Mouse (Mus musculus) cerebellum, postnatal 14 days (tissue): ENCODE measurements at regions not wholly inside any gene's neighbourhood (a gene's known extent, or its start where the extent isn't known, plus 50 kb on each side); places are given as distances from the start of the nearest gene placed in this dataset.

Experiments
- DNase-seq, 2 experiments: peaks; one replicate each; pipeline ENCODE4 v3.0.0; 2021; ENCODE audit warnings: mixed read lengths in 2 of 2

- peak; percentile 15 to 41 for DNase-seq
Observed at GRCm38 (mm10) chr4:5206394-5207099, 413.4 kb upstream of the Impad1 start.

DNA sequence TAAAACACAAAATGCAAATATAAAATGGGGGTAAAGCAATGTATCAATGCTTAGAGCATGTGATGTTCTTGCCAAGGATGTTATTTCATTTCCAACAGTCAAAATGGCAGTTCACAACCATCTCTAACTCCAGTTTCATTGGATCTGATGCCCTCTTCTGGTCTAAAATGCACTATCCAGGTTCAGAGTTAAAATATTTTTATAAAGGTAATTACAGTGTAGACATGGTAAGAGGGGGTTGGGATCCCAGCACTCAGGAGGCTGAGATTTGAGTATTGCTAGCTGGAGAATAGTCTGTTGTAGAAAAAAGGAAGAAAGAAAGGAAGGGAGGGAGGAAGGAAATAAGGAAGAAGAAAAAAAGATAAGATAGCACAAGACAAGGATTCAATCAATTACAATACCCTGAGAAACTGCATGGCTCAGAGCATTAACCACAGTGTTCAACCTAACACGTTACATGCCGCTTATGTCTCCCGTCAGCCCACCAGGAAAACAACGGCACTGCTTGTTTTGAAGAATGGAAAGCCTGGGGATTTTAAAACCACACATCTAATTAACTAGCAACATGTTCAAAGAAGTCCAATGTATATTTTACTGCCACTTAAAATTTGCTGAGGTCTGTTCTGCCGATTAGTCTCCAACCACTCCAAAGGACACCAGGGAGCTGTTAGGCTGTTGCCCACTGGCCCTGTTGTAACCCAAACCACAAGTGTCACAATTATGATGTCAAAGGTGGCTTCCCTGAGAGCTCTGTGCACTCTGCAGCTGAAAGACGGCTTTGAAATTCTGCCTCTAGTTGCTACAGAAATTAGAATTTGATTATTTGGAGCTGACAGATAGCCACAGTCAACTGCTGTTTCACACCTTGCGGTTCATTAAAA lies 412.4 kb upstream of the Impad1 start:
- DNase-seq, result peak in 1 of 2 experiments; percentile 6

- no peak for DNase-seq
Observed at GRCm38 (mm10) chr4:5194272-5194671, 401.1 kb upstream of the Impad1 start.

- no peak for DNase-seq
Observed at GRCm38 (mm10) chr4:5181591-5181990, 388.4 kb upstream of the Impad1 start.

- peak; percentile 49 to 68 for DNase-seq
Observed at GRCm38 (mm10) chr4:5178991-5179693, 386.0 kb upstream of the Impad1 start.

DNA sequence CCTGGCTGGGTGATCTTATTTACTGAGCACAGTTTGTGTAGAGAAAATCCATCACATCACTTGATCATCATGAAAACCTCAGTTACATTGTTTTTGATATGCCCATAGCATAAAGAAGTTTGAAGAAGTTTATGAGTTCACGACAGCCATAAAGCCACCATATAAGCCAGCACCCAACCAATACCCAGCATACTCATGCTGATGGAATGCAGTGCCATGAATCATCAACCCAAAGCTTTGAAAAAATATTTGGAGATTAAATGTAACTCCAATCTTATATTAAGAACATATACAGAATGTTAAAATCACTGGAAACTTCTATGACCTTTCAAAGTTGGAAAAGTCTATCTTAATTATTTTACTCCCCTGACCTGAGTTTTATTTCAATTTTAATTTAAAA lies 372.1 kb upstream of the Impad1 start:
- DNase-seq, result no peak

DNA sequence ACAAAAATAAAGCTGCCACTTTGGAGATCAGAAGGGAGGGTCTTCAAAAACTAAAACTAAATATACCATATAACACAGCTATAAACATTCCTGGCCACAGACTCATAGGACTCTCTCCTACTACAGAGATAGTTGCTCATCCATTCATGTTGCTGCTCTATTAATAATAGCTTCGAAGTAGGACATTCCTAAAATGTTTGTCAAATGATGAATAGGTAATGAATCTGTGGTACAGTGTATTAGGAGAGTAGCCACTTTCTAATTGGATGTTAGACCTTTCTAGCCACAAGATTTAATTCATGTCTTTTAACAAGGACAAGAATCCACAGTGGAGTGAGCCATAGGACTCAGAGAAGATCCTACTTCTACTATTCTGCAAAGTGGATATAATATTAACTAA lies 367.8 kb upstream of the Impad1 start:
- DNase-seq, result no peak

DNA sequence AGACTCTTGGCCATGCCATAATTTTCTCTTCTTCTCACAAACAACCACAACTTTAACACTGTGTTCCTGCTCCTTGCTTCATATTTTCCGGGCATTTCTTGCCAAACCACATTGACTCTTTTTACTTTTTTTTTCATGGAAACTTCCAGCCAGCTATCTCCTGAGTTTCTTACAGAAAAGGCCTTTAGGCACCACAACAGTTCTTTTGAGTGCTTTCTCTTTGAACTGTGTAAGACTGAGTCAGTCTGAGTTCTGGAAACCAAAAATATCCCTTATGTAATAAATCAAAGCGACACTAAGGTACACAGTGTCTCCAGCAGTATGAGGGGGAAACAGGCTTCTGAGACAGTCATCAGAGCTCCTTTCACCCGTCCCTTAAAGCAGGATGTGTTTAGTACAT lies 337.6 kb upstream of the Impad1 start:
- no peak for DNase-seq

DNA sequence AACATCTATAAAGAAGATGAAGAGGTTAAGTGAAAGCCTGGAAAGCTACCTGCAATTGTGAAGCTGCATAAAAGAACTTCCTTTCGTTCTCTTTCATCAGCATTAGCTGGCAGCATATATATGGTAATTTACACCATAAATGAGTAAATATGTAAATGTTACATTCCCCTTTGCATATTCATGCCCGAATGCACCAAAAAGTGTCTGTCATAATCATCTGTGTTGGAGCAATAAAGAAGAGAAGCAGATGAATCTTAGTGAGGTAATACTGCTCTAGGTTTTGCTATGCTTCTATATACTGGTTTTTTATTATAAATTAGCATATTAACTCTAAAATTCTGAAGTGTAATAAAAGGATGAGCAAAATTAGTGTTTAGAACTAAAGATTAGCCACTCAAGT lies 332.9 kb upstream of the Impad1 start:
- DNase-seq, result no peak

GRCm38 (mm10) chr4:5098411-5098810 lies 305.3 kb upstream of the Impad1 start:
- DNase-seq, result no peak

DNA sequence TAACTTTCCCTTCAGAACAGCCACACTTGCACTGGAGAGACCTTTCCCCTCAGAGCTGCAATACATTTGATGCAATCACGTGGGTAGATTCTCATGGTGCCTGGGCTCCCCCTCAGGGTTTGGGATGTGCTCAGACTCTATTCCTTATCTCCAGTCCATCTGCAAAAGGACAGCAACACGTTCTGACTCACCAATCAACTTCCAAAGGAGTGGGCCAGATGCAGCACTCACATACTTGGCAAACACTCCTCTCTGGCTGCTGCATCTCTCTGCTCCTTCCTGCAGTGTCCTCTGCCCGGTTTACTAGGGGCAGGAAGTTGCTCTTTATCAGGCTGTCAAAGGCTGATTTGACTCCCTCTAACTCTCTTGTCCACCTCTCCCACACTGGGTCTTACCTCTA lies 285.6 kb upstream of the Impad1 start:
- DNase-seq, result no peak

DNA sequence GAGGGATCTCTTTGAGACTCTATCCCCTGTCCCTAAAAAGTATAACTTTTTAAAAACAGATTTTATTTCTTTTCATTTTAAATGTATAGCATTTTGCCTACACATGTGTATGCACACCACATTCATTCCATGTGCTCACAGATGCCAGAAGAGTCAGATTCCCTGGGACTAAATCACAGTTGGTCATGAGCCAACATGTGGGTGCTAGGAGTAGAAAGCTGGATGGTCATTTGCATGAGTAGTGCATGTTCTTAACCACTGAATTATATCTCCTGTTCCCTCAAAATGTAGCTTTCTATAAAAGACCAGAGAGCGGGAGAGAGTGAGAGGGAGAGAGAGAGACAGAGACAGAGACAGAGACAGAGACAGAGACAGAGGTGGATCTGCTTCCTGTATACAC lies 281.6 kb upstream of the Impad1 start:
- no peak for DNase-seq

DNA sequence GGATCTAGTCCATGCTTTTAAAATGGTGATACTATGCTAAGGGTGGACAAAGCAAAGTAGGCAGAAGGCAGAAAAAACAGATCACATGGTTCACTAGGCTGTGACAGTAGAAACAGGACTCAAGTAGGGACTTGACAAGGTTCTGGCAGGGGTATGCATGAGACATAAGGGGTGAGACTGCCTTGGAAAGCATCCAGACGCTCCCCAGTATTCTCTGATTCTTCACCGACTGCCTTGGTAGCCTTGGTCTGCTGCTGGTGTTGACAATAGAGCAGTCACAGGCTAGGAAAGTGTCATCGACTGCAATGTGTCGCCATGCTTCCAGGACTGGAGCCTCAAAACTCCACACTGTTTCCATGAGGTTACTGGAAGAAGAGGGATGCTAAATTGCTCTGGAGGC lies 278.1 kb upstream of the Impad1 start:
- DNase-seq, result peak; percentile 31 to 37

DNA sequence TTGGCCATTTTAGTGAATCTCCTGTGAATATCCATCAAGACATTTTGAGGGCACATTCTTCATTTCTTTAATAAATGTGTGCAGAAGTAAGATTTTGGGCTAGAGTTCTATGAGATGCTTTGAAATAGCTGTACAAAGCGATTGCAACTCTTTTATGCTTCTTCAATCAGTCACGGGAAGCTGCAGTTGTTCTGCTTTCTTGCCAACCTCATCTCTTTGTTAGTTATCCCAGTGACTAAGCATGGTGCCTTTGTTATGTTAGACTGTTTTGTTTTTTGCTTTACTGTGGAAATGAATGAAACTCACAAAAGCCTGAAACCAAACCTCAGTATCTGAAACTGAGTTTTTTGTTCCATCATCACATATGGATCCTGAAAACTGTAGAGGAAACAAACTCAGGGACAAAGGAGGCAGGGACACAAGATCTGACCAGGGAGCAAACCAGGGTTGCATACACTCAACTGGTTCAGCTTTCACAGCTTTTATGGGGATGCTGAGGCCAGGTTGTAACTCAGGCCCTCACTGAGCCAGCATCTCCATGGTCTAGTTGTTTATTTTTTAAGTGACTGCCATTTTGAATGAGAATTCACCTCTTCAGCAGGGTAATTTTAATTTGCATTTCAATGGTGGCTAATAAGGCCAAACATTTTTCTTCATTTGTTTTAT lies 266.3 kb upstream of the Impad1 start:
- DNase-seq, result no peak

DNA sequence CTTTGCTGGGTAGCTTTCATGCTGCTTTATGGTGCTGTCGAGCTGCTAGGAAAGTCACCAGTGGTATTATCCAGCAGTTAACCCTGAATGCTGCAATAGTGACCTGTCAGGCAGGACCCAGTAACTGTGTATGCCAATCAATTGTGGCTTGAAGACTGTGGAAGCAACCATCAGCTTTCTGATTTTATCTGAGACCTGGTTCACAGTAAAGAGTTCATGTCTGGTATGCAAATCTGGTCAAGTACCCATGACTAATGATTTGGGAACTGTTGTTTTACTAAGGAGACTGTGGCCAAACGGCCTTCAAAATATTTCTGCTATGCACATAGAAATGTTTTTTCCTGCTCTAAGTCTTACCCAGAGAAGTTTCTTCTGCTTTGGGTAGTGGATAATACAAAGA lies 236.8 kb upstream of the Impad1 start:
- DNase-seq, result no peak

DNA sequence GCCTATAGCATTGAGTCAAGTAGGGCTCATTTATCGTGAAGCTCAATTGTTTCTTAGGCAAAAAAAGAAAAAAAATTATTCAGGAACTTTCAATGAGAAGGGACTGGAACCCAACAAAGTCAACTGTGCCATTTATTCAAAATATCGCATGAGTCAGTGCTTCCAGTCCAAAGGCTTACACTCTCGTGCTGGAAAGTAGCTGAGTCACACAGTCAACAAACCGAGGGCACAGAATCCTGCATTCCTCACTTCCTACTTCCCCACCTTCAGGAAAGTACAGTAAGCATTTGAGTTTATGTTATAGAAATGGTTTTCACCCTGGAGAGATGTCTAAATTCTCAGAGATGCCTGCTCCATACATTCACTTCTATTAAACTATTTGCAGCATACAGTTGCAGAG lies 194.3 kb upstream of the Impad1 start:
- no peak for DNase-seq

DNA sequence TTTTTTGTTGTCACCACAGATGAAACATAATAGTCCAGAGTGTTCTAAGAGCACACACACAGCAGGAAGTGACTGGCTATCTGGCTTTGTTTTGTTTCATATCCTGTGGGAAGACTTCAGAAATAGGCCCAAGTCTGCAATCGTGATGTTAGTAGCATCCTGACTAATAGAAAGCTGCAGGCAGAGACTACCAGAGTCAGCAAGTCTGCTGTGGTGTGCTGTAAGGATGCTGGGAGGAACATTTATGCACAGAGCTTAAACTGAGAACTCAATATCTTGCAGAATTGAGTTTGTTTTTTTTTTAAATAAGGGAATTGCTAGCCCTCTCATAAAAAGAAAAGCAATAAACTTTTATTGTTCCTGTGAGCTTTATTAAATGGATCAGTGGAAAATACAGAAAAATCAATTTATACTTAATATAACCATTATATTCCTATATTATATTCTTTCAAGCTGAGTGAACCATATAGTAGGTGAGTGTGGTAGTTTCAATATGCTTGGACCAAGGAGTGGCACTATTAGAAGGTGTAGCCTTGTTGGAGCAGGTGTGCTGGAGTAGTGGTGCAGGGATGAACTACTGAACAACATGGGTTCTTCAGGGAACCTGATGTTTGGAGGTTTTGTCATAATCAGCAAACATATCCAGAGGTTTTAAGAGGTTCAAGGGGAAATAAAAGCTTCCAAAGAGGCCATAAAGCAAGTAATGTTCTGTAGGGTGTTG lies 190.5 kb upstream of the Impad1 start:
- no peak for DNase-seq

- DNase-seq, result peak in 1 of 2 experiments; percentile 1
Observed at GRCm38 (mm10) chr4:4971800-4972319, 178.7 kb upstream of the Impad1 start.

DNA sequence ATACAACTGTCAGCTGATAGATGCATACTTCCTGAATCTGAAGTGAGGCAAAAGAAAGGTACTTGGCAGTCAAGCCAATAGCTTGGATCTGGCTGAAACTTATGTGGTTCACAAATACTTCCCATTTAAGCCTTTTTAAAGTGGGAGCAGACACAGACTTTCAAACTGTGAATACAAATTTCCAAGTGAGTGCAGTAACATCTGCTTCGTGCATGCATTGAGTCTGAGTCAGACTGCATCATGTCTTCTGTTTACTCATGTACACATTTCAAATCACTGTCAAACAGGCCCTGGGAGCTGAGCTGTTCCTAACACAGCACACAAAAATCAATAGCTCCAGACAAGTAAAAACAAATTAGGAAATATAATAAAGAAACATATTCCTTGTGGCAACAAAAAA lies 155.8 kb upstream of the Impad1 start:
- DNase-seq, result no peak

GRCm38 (mm10) chr4:4944498-4944897 lies 151.3 kb upstream of the Impad1 start:
- no peak for DNase-seq

DNA sequence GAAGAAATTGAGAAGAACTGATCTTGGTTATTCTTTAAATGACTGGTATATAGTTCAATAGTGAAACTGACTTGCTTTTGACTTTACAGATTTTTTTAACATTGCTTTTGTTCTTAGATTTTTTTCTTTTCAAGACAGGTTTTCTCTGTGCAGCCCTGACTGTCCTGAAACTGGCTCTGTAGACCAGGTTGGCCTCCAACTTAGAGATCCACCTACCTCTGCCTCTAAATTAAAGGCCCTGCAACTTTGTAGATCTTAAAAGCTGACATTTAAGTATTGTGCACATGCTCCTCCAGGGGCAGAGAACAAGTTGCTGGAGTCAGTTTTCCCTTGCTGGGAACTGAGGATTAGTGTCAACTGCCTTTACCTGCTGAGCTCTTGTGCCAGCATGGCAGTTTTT lies 132.6 kb upstream of the Impad1 start:
- DNase-seq, result no peak

DNA sequence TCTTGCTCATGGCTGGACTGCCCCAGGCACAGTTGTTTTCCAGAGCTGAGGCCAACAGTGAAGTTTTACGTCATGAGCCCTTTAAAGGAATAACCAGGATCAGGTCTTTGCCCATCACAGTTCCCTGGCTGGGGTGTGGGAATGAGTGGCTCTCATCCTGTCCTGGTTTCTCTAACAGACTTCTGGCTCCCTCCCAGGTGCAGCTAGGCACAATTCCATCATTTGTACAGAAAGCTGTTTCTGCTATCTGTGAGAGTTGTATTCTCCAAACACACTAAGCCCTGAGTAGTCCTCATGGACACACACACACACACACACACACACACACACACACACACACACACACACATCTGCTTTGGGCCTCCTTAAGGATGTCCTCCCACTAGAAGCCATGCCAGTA lies 127.1 kb upstream of the Impad1 start:
- DNase-seq, result peak; percentile 76 to 79
